Mouse (Mus musculus) forebrain, embryonic 15.5 days (tissue): ENCODE data around the gene Senp7. TPM values are rescaled to one million over a fixed set of nuclear protein-coding genes. Genes with fewer than 3 reads are reported as not detected.
"Not testable (repeated sequence)": the region's sequence is repeated elsewhere in the genome, so short reads cannot be mapped to it uniquely, and the experiment has no call there.

ENCODE experiments used
- ATAC-seq: fragments of 200-750 bp; cut with Nextera tagmentation; replicated peaks from 2 replicates; pipeline ENCODE4 v1.8.0; 2017; ENCODE audit warnings: mild to moderate bottlenecking, moderate TSS enrichment, moderate library complexity
- H3K27ac ChIP-seq: fragments of 300-500 bp; sonication (generic); replicated peaks from 2 replicates; pipeline ENCODE4 v1.5.1; 2015; ENCODE audit warnings: mild to moderate bottlenecking, inconsistent platforms
- H3K27me3 ChIP-seq: fragments of 300-500 bp; sonication (generic); 2 replicates; pipeline ENCODE4 v1.6.1; 2015; ENCODE audit warnings: inconsistent platforms
- H3K36me3 ChIP-seq: fragments of 300-500 bp; sonication (generic); 2 replicates; pipeline ENCODE4 v1.6.1; 2015; ENCODE audit warnings: mild to moderate bottlenecking, inconsistent platforms
- H3K4me1 ChIP-seq: fragments of 300-500 bp; sonication (generic); 2 replicates; pipeline ENCODE4 v1.6.1; 2015; ENCODE audit warnings: inconsistent platforms
- H3K4me2 ChIP-seq: fragments of 300-500 bp; sonication (generic); replicated peaks from 2 replicates; pipeline ENCODE4 v1.6.1; 2015; ENCODE audit warnings: mild to moderate bottlenecking, inconsistent platforms
- H3K4me3 ChIP-seq: fragments of 300-500 bp; sonication (generic); 2 replicates; pipeline ENCODE4 v1.5.1; 2015; ENCODE audit warnings: mild to moderate bottlenecking, inconsistent platforms
- H3K9ac ChIP-seq: fragments of 300-500 bp; sonication (generic); replicated peaks from 2 replicates; pipeline ENCODE4 v1.6.1; 2015; ENCODE audit warnings: mild to moderate bottlenecking, inconsistent platforms
- H3K9me3 ChIP-seq: fragments of 300-500 bp; sonication (generic); 2 replicates; pipeline ENCODE4 v1.6.1; 2016; ENCODE audit warnings: inconsistent platforms
- WGBS: fragments of 180-500 bp; shearing (Covaris S2); methylation state at CpG from one replicate; pipeline ENCODE4 v1.1.7; 2015; ENCODE audit warnings: mixed read lengths; 5-methylcytosine and 5-hydroxymethylcytosine counted together
- polyA plus RNA-seq: library from polyadenylated mRNA; unstranded; fragments of >200 nt; fragmentation: Nextera tagmentation; extraction: Ambion mirVana; gene quantifications from 2 replicates; pipeline ENCODE4 v1.2.1, GENCODE M21; 2015

The Senp7 gene
- polyA plus RNA-seq, 1 experiment from 2014 or later = 58.4 TPM

DNA sequence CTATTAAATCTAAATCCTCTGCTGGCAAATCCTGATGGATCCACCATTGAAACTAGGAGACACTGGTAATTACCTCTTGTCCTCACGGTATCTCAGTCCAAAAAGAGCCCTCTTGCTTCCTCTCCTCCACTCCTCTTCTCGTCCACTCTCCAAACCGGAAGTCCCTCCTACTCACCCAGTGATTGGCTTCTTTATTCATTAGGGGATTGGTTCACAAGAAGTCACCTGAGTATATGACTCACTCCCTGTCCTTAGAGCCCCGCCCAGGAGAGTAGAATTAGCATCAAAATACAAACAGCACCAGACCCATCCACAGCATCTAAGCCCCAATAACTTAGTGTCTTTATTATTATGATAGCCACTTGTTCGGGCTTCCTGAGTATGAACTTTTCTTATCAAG lies 68.0 kb downstream of the Senp7 start:
- no peak for ATAC-seq
- Histone ChIP-seq H3K4me2 (no peak overlapping the region), H3K27ac (no peak overlapping the region), H3K9ac (no peak overlapping the region), H3K27me3 (no peaks in the 10 kb centered on the region), H3K9me3 (no peaks in the 10 kb centered on the region), H3K4me1 (no peaks in the 10 kb centered on the region), H3K36me3 (peaks cover 35% of the 10 kb centered on the region), H3K4me3 (no peak overlapping the region)
- WGBS = 88% methylated on average over 5 of the region's 5 CpGs

GRCm38 (mm10) chr16:56117327-56118180 lies 69.4 kb downstream of the Senp7 start:
- H3K4me2 ChIP-seq = no peak overlapping the region
- H3K4me1 ChIP-seq = no peaks in the 10 kb centered on the region
- no peak overlapping the region for H3K9ac ChIP-seq
- no peak overlapping the region for H3K4me3 ChIP-seq
- no peak overlapping the region for H3K27ac ChIP-seq
- no peaks in the 10 kb centered on the region for H3K9me3 ChIP-seq
- ATAC-seq = no peak
- H3K27me3 ChIP-seq = no peaks in the 10 kb centered on the region
- H3K36me3 ChIP-seq = peaks cover 28% of the 10 kb centered on the region
- 94% methylated on average over 10 of the region's 10 CpGs for WGBS

GRCm38 (mm10) chr16:56122517-56122916 lies 74.4 kb downstream of the Senp7 start:
- Histone ChIP-seq H3K27ac (no peak overlapping the region), H3K9ac (no peak overlapping the region), H3K36me3 (peaks cover 29% of the 10 kb centered on the region), H3K27me3 (no peaks in the 10 kb centered on the region), H3K4me1 (no peaks in the 10 kb centered on the region), H3K9me3 (no peaks in the 10 kb centered on the region), H3K4me3 (no peak overlapping the region), H3K4me2 (no peak overlapping the region)
- ATAC-seq = no peak
- 87% methylated on average over 5 of the region's 5 CpGs for WGBS

DNA sequence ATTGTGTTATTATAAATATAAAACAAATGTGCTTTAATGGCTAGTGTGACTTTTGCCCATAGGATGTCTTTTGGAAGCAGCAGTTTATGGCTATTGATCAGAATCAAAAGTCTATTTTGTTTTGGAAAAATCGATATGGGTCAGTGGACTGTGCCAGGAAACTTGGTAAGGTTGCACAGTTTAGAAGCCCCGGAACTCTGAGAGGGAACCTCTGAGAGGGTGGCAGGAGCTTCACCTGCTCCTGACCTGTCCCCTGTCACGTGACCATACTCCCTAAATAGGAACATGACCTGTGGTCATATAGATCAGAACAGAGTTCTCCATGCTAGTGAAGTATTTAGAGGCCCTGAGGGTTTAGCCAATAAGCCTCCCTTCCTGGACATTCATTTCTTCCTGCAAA lies 75.9 kb downstream of the Senp7 start:
- Histone ChIP-seq H3K4me3 (no peak overlapping the region), H3K4me1 (no peaks in the 10 kb centered on the region), H3K27me3 (no peaks in the 10 kb centered on the region), H3K9me3 (no peaks in the 10 kb centered on the region), H3K9ac (no peak overlapping the region), H3K4me2 (no peak overlapping the region), H3K27ac (no peak overlapping the region), H3K36me3 (peaks cover 37% of the 10 kb centered on the region)
- ATAC-seq = no peak
- WGBS = 92% methylated on average over 3 of the region's 3 CpGs

GRCm38 (mm10) chr16:56131666-56132065 lies 83.5 kb downstream of the Senp7 start:
- Histone ChIP-seq H3K9ac (no peak overlapping the region), H3K36me3 (peaks cover 14% of the 10 kb centered on the region), H3K4me1 (no peaks in the 10 kb centered on the region), H3K4me3 (no peak overlapping the region), H3K27ac (no peak overlapping the region), H3K27me3 (no peaks in the 10 kb centered on the region), H3K4me2 (no peak overlapping the region), H3K9me3 (no peaks in the 10 kb centered on the region)
- ATAC-seq = no peak
- 31% methylated on average over 3 of the region's 3 CpGs for WGBS

GRCm38 (mm10) chr16:56134149-56134548 lies 86.0 kb downstream of the Senp7 start:
- 53% methylated on average over 4 of the region's 4 CpGs for WGBS

GRCm38 (mm10) chr16:56137672-56138071 lies 89.5 kb downstream of the Senp7 start:
- H3K4me1 ChIP-seq, H3K27ac ChIP-seq, H3K4me3 ChIP-seq, H3K9me3 ChIP-seq, H3K9ac ChIP-seq, H3K4me2 ChIP-seq, H3K27me3 ChIP-seq: not testable (repeated sequence)
- peak; percentile 55; the same call in 1 of the 2 replicates for ATAC-seq
- peaks cover 13% of the 10 kb centered on the region; the same call in 1 of the 2 replicates for H3K36me3 ChIP-seq
- WGBS = 100% methylated on average over 5 of the region's 5 CpGs

More at GRCm38 (mm10) chr16:56134149-56134548, 86.0 kb downstream of the Senp7 start:
- Histone ChIP-seq H3K4me2 (no peak overlapping the region), H3K4me1 (no peaks in the 10 kb centered on the region), H3K9me3 (no peaks in the 10 kb centered on the region), H3K9ac (no peak overlapping the region), H3K4me3 (no peak overlapping the region), H3K27me3 (no peaks in the 10 kb centered on the region), H3K36me3 (peaks cover 7% of the 10 kb centered on the region; the same call in 1 of the 2 replicates), H3K27ac (no peak overlapping the region)
- no peak for ATAC-seq

DNA sequence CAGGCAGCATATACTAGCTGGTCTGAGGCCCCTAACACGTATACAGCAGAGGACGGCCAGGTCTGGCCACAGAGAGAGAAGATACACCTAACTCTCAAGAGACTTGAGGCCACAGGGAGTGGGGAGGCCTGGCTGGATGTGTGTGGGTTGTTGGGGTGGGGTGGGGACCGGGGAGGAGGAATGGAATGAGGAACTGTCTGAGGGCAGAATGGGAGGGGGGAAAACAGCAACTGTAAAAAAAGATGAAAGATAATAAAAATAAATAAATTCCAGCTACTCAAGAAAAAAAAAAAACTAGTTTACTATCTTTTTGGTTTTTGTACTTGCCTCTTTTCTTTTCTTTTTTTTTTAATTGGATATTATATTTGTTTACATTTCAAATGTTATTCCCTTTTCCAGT lies 91.8 kb downstream of the Senp7 start:
- Histone ChIP-seq H3K4me1 (no peaks in the 10 kb centered on the region), H3K36me3 (peaks cover 13% of the 10 kb centered on the region; the same call in 1 of the 2 replicates), H3K27ac (no peak overlapping the region), H3K4me3 (no peak overlapping the region), H3K9me3 (no peaks in the 10 kb centered on the region), H3K27me3 (no peaks in the 10 kb centered on the region), H3K4me2 (no peak overlapping the region), H3K9ac (no peak overlapping the region)
- 89% methylated on average over 3 of the region's 3 CpGs for WGBS
- ATAC-seq = no peak

- Histone ChIP-seq H3K4me1 (no peaks in the 10 kb centered on the region), H3K36me3 (peaks cover 6% of the 10 kb centered on the region; the same call in 1 of the 2 replicates), H3K27me3 (no peaks in the 10 kb centered on the region), H3K4me2 (no peak overlapping the region), H3K9me3 (no peaks in the 10 kb centered on the region), H3K9ac (no peak overlapping the region), H3K27ac (no peak overlapping the region), H3K4me3 (no peak overlapping the region)
- 94% methylated on average over 17 of the region's 17 CpGs for WGBS
- ATAC-seq = no peak
These were observed 96.9 kb downstream of the Senp7 start for GRCm38 (mm10) chr16:56144876-56145555.

- H3K4me1 ChIP-seq = no peaks in the 10 kb centered on the region
- no peak overlapping the region for H3K4me2 ChIP-seq
- H3K9ac ChIP-seq = no peak overlapping the region
- no peak overlapping the region for H3K27ac ChIP-seq
- H3K27me3 ChIP-seq = no peaks in the 10 kb centered on the region
- ATAC-seq = no peak
- WGBS = 47% methylated on average over 2 of the region's 2 CpGs
- H3K4me3 ChIP-seq = no peak overlapping the region
- no peaks in the 10 kb centered on the region for H3K36me3 ChIP-seq
- H3K9me3 ChIP-seq = no peaks in the 10 kb centered on the region
These were observed 99.5 kb downstream of the Senp7 start for GRCm38 (mm10) chr16:56147679-56148078.

GRCm38 (mm10) chr16:56163466-56163865 lies 115.3 kb downstream of the Senp7 start:
- Histone ChIP-seq H3K4me1 (no peaks in the 10 kb centered on the region), H3K27ac (no peak overlapping the region), H3K36me3 (peaks cover 30% of the 10 kb centered on the region), H3K9ac (no peak overlapping the region), H3K4me2 (no peak overlapping the region), H3K27me3 (no peaks in the 10 kb centered on the region), H3K4me3 (no peak overlapping the region), H3K9me3 (no peaks in the 10 kb centered on the region)
- 93% methylated on average over 7 of the region's 7 CpGs for WGBS
- no peak for ATAC-seq

- no peaks in the 10 kb centered on the region for H3K9me3 ChIP-seq
- peaks cover 38% of the 10 kb centered on the region for H3K36me3 ChIP-seq
- H3K27me3 ChIP-seq = no peaks in the 10 kb centered on the region
- no peaks in the 10 kb centered on the region for H3K4me1 ChIP-seq
- H3K9ac ChIP-seq = no peak overlapping the region
- H3K4me3 ChIP-seq = no peak overlapping the region
- ATAC-seq = peak; percentile 87
- no peak overlapping the region for H3K4me2 ChIP-seq
- H3K27ac ChIP-seq = no peak overlapping the region
These were observed 122.1 kb downstream of the Senp7 start for GRCm38 (mm10) chr16:56170247-56170646.
